Comparison of ENCODE assay signal across 8 mouse cellular contexts in genomic region chr6:113482477-113483099, GRCm38 (mm10). TPM values are rescaled to one million over a fixed set of nuclear protein-coding genes. Genes with fewer than 3 reads are reported as not detected.
DNase-seq lines count a peak whose midpoint lies in the region; ATAC-seq and TF ChIP-seq lines count a peak whose summit lies in the region.

No protein-coding gene starts in this region.

- intact Hi-C loops in gastrocnemius, postnatal 14 days (cut with DNase I; ENCODE audit: low total_unique reads), result no loop called here

- H3K27ac ChIP-seq in intestine, postnatal 0 days (ENCODE audit: low read depth, low read length), result peak overlapping the region; percentile 87
- H3K27ac ChIP-seq in liver, postnatal 0 days (ENCODE audit: low read depth), result peak overlapping the region; percentile 87
- H3K27ac ChIP-seq in neural tube, embryonic 15.5 days (replicated peaks), result peak overlapping the region; percentile 90

- H3K4me2 ChIP-seq in intestine, postnatal 0 days (replicated peaks; ENCODE audit: low read depth), result peak overlapping the region; percentile 72
- H3K4me2 ChIP-seq in liver, postnatal 0 days (ENCODE audit: low read depth, low read length), result peak overlapping the region; percentile 98
- peak overlapping the region; percentile 78 for H3K4me2 ChIP-seq in neural tube, embryonic 15.5 days

- H3K4me3 ChIP-seq in intestine, postnatal 0 days (ENCODE audit: low read depth, low read length), result peak overlapping the region; percentile 49
- peak overlapping the region; percentile 66 for H3K4me3 ChIP-seq in liver, postnatal 0 days (ENCODE audit: low read depth, low read length)
- H3K4me3 ChIP-seq in neural tube, embryonic 15.5 days (replicated peaks), result peak overlapping the region; percentile 55

- no peaks in the 10 kb centered on the region for H3K27me3 ChIP-seq in intestine, postnatal 0 days (replicated peaks; ENCODE audit: control insufficient read depth, insufficient read depth, low read length)
- no peaks in the 10 kb centered on the region for H3K27me3 ChIP-seq in liver, postnatal 0 days (ENCODE audit: insufficient read depth, low read length)
- no peaks in the 10 kb centered on the region; the same call in 1 of the 2 replicates for H3K27me3 ChIP-seq in neural tube, embryonic 15.5 days (replicated peaks)

- H3K4me1 ChIP-seq in intestine, postnatal 0 days (replicated peaks; ENCODE audit: control insufficient read depth, insufficient read depth, low read length), result no peaks in the 10 kb centered on the region
- peaks cover 26% of the 10 kb centered on the region for H3K4me1 ChIP-seq in liver, postnatal 0 days (ENCODE audit: insufficient read depth)
- peaks cover 45% of the 10 kb centered on the region for H3K4me1 ChIP-seq in neural tube, embryonic 15.5 days

- peaks cover 7% of the 10 kb centered on the region; the same call in 1 of the 2 replicates for H3K36me3 ChIP-seq in intestine, postnatal 0 days (ENCODE audit: control insufficient read depth, insufficient read depth)
- no peaks in the 10 kb centered on the region for H3K36me3 ChIP-seq in liver, postnatal 0 days (replicated peaks; ENCODE audit: insufficient read depth, low read length)
- no peaks in the 10 kb centered on the region for H3K36me3 ChIP-seq in neural tube, embryonic 15.5 days

- WGBS in intestine, postnatal 0 days, result 4% methylated on average over 64 of the region's 65 CpGs
- 1% methylated on average over 65 of the region's 65 CpGs for WGBS in liver, postnatal 0 days (ENCODE audit: insufficient replicate concordance)
- under 1% methylated on average over 65 of the region's 65 CpGs for WGBS in neural tube, embryonic 15.5 days

- peak; percentile 47 for TF ChIP-seq CTCF in intestine, postnatal 0 days (IDR thresholded peaks at IDR 0.05; ENCODE audit: low read depth)
- peak; percentile 25; the same call in 1 of the 2 replicates for TF ChIP-seq CTCF in liver, postnatal 0 days (IDR thresholded peaks at IDR 0.05; ENCODE audit: low read depth)

- no peak for TF ChIP-seq EP300 in liver, postnatal 0 days (IDR thresholded peaks at IDR 0.05; ENCODE audit: low read depth)

- peak; percentile 45 for ATAC-seq in intestine, postnatal 0 days
- peak; percentile 41 for ATAC-seq in liver, postnatal 0 days
- ATAC-seq in neural tube, embryonic 15.5 days (ENCODE audit: low FRiP score), result peak; percentile 78

- peak; percentile 17 to 57 for DNase-seq in spleen, postnatal 10 days (ENCODE audit: low spot score in 2 of 2)
- DNase-seq in spleen, postnatal 4 days (ENCODE audit: low spot score in 2 of 2), result no peak
- DNase-seq in cerebellum, postnatal 25 days, result peak; percentile 76 to 79
- DNase-seq in gastrocnemius, postnatal 14 days, result peak; percentile 48
- peak; percentile 49 for DNase-seq in liver, postnatal 0 days
- no peak for DNase-seq in Muller cell, postnatal 12 days (ENCODE audit: inconsistent ontology term)

- H3K9me3 ChIP-seq in intestine, postnatal 0 days (ENCODE audit: control insufficient read depth), result no peaks in the 10 kb centered on the region
- H3K9me3 ChIP-seq in liver, postnatal 0 days (ENCODE audit: low read length), result no peaks in the 10 kb centered on the region
- H3K9me3 ChIP-seq in neural tube, embryonic 15.5 days (replicated peaks), result no peaks in the 10 kb centered on the region

- peak overlapping the region; percentile 53 for H3K9ac ChIP-seq in intestine, postnatal 0 days (ENCODE audit: low read depth, low read length)
- H3K9ac ChIP-seq in liver, postnatal 0 days (replicated peaks), result peak overlapping the region; percentile 68
- peak overlapping the region; percentile 89 for H3K9ac ChIP-seq in neural tube, embryonic 15.5 days (replicated peaks)

RNA-seq across cellular contexts. Expression of gene Creld1, which starts 0.5 kb away (rescaled TPM):
- 10 to 100 TPM; 37.1 to 39.6 TPM for total RNA-seq in gastrocnemius, postnatal 14 days (2021)
- 8.5 and 9.7 TPM in 2 replicates for polyA plus RNA-seq in intestine, postnatal 0 days (2015; fragmentation: Nextera tagmentation; extraction: Ambion mirVana)
- polyA plus RNA-seq in liver, postnatal 0 days (2015; fragmentation: Nextera tagmentation; extraction: Ambion mirVana), result 13.8 and 14.0 TPM in 2 replicates
- 87.9 and 106 TPM in 2 replicates for polyA plus RNA-seq in neural tube, embryonic 15.5 days (2015; fragmentation: Nextera tagmentation; extraction: Ambion mirVana)

RNA-seq across cellular contexts. Expression of gene Il17rc, which starts 11.4 kb away (rescaled TPM):
- total RNA-seq in gastrocnemius, postnatal 14 days (2021), result 1 to 10 TPM; 6.8 TPM
- 16.5 and 17.4 TPM in 2 replicates for polyA plus RNA-seq in intestine, postnatal 0 days (2015; fragmentation: Nextera tagmentation; extraction: Ambion mirVana)
- 12.9 and 13.1 TPM in 2 replicates for polyA plus RNA-seq in liver, postnatal 0 days (2015; fragmentation: Nextera tagmentation; extraction: Ambion mirVana)
- 3.5 and 9.5 TPM in 2 replicates for polyA plus RNA-seq in neural tube, embryonic 15.5 days (2015; fragmentation: Nextera tagmentation; extraction: Ambion mirVana)

RNA-seq across cellular contexts. Expression of gene Prrt3, which starts 19.1 kb away (rescaled TPM):
- total RNA-seq in gastrocnemius, postnatal 14 days (2021), result under 1 TPM; 0.11 to 0.12 TPM
- 0.47 and 0.52 TPM in 2 replicates for polyA plus RNA-seq in intestine, postnatal 0 days (2015; fragmentation: Nextera tagmentation; extraction: Ambion mirVana)
- polyA plus RNA-seq in liver, postnatal 0 days (2015; fragmentation: Nextera tagmentation; extraction: Ambion mirVana), result 0.13 and 0.14 TPM in 2 replicates
- 10.2 and 12.8 TPM in 2 replicates for polyA plus RNA-seq in neural tube, embryonic 15.5 days (2015; fragmentation: Nextera tagmentation; extraction: Ambion mirVana)

RNA-seq across cellular contexts. Expression of gene Il17re, which starts 24.3 kb away (rescaled TPM):
- total RNA-seq in gastrocnemius, postnatal 14 days (2021), result under 1 TPM; 0.31 to 0.49 TPM
- 2.2 and 2.3 TPM in 2 replicates for polyA plus RNA-seq in intestine, postnatal 0 days (2015; fragmentation: Nextera tagmentation; extraction: Ambion mirVana)
- 0.26 and 0.49 TPM in 2 replicates for polyA plus RNA-seq in liver, postnatal 0 days (2015; fragmentation: Nextera tagmentation; extraction: Ambion mirVana)
- 0.50 and 1.5 TPM in 2 replicates for polyA plus RNA-seq in neural tube, embryonic 15.5 days (2015; fragmentation: Nextera tagmentation; extraction: Ambion mirVana)

RNA-seq across cellular contexts. Expression of gene Jagn1, which starts 40.2 kb away (rescaled TPM):
- 10 to 100 TPM; 28.6 to 32.4 TPM for total RNA-seq in gastrocnemius, postnatal 14 days (2021)
- polyA plus RNA-seq in intestine, postnatal 0 days (2015; fragmentation: Nextera tagmentation; extraction: Ambion mirVana), result 44.9 and 48.8 TPM in 2 replicates
- 49.2 and 49.9 TPM in 2 replicates for polyA plus RNA-seq in liver, postnatal 0 days (2015; fragmentation: Nextera tagmentation; extraction: Ambion mirVana)
- polyA plus RNA-seq in neural tube, embryonic 15.5 days (2015; fragmentation: Nextera tagmentation; extraction: Ambion mirVana), result 103 TPM in 2 replicates

Comparison
In these comparisons a context has a peak if more than half of its experiments do, and no peak if none do; other contexts are left out.
1. DNase-seq: peak in spleen, postnatal 10 days (2 of 2), cerebellum, postnatal 25 days (2 of 2), gastrocnemius, postnatal 14 days (single experiment) and liver, postnatal 0 days (single experiment); none in spleen, postnatal 4 days (0 of 2) and Muller cell, postnatal 12 days (single experiment).
2. Peak in every context shown above with its lines, with median percentiles within 50 percentile points of each other: ATAC-seq, H3K27ac ChIP-seq, H3K4me2 ChIP-seq, H3K4me3 ChIP-seq and H3K9ac ChIP-seq.